8 mouse cellular contexts compared by ENCODE assay signal in genomic region chr10:80156002-80156751, GRCm38 (mm10). TPM values are rescaled to one million over a fixed set of nuclear protein-coding genes. Genes with fewer than 3 reads are reported as not detected.
DNase-seq lines count a peak whose midpoint lies in the region; ATAC-seq and TF ChIP-seq lines count a peak whose summit lies in the region.

No protein-coding gene starts in this region.

- no peaks in the 10 kb centered on the region for H3K9me3 ChIP-seq in lung, postnatal 0 days (ENCODE audit: low read length)
- H3K9me3 ChIP-seq in forebrain, embryonic 10.5 days, result no peaks in the 10 kb centered on the region

- H3K4me1 ChIP-seq in lung, postnatal 0 days (ENCODE audit: insufficient read depth, low read depth, low read length), result peaks cover 57% of the 10 kb centered on the region
- peaks cover 100% of the 10 kb centered on the region for H3K4me1 ChIP-seq in forebrain, embryonic 10.5 days
- peaks cover 65% of the 10 kb centered on the region for H3K4me1 ChIP-seq in small intestine, adult 2 months (ENCODE audit: control insufficient read depth, insufficient read depth, insufficient read length, low read length)

- peak overlapping the region; percentile 98 for H3K27ac ChIP-seq in lung, postnatal 0 days (ENCODE audit: low read length)
- peak overlapping the region; percentile 22; the same call in 1 of the 2 replicates for H3K27ac ChIP-seq in forebrain, embryonic 10.5 days
- peak overlapping the region; percentile 17; the same call in 1 of the 2 replicates for H3K27ac ChIP-seq in small intestine, adult 2 months (ENCODE audit: insufficient read depth, low read depth, low read length)

- no peaks in the 10 kb centered on the region for H3K27me3 ChIP-seq in lung, postnatal 0 days (replicated peaks; ENCODE audit: insufficient read depth, low read length)
- no peaks in the 10 kb centered on the region for H3K27me3 ChIP-seq in forebrain, embryonic 10.5 days (ENCODE audit: poor library complexity, severe bottlenecking)
- no peaks in the 10 kb centered on the region for H3K27me3 ChIP-seq in small intestine, adult 2 months (ENCODE audit: control insufficient read depth, insufficient read depth, low read length)

- TF ChIP-seq CTCF in lung, postnatal 0 days (IDR thresholded peaks at IDR 0.05), result no peak
- peak; percentile 15; the same call in 1 of the 2 replicates for TF ChIP-seq CTCF in small intestine, adult 2 months (IDR thresholded peaks at IDR 0.05; ENCODE audit: extremely low read depth, insufficient read length, insufficient replicate concordance, low read depth, low read length)

- no peak overlapping the region for H3K4me2 ChIP-seq in lung, postnatal 0 days (replicated peaks; ENCODE audit: low read depth, low read length)

- no peak for TF ChIP-seq POLR2A in small intestine, adult 2 months (IDR thresholded peaks at IDR 0.05; ENCODE audit: low read depth, low read length)

- no peak overlapping the region for H3K4me3 ChIP-seq in lung, postnatal 0 days (ENCODE audit: low read depth, low read length)
- H3K4me3 ChIP-seq in forebrain, embryonic 10.5 days, result peak overlapping the region; percentile 21
- H3K4me3 ChIP-seq in small intestine, adult 2 months (ENCODE audit: low read depth, low read length), result no peak overlapping the region

- ATAC-seq in lung, postnatal 0 days, result no peak

- H3K36me3 ChIP-seq in lung, postnatal 0 days (ENCODE audit: insufficient read depth, low read length), result peaks cover 40% of the 10 kb centered on the region
- peaks cover 76% of the 10 kb centered on the region for H3K36me3 ChIP-seq in forebrain, embryonic 10.5 days (replicated peaks)
- peaks cover 65% of the 10 kb centered on the region for H3K36me3 ChIP-seq in small intestine, adult 2 months (ENCODE audit: control insufficient read depth, insufficient read depth, low read length)

- DNase-seq in lung, postnatal 0 days (ENCODE audit: low spot score), result peak; percentile 21
- no peak for DNase-seq in lung, postnatal 10 days
- DNase-seq in forebrain, embryonic 10.5 days (ENCODE audit: extremely low spot score, low spot score), result no peak
- DNase-seq in kidney, postnatal 10 days, result peak; percentile 28
- no peak for DNase-seq in layer of hippocampus, postnatal 36 days
- DNase-seq in ovary, postnatal 36 days (ENCODE audit: low spot score), result no peak
- no peak for DNase-seq in left cerebral cortex, adult 18-20 months (ENCODE audit: low spot score in 2 of 2)

- 67% methylated on average over 29 of the region's 29 CpGs for WGBS in lung, postnatal 0 days
- 91% methylated on average over 29 of the region's 29 CpGs for WGBS in forebrain, embryonic 10.5 days
- WGBS in small intestine, adult 2 months, result 79% methylated on average over 29 of the region's 29 CpGs

- no peak overlapping the region for H3K9ac ChIP-seq in lung, postnatal 0 days (replicated peaks; ENCODE audit: low read depth)

- TF ChIP-seq EP300 in lung, postnatal 0 days (IDR thresholded peaks at IDR 0.05), result no peak

RNA-seq across cellular contexts. Expression of gene Midn, which starts 8.1 kb away (rescaled TPM):
- 13.2 and 14.2 TPM in 2 replicates for polyA plus RNA-seq in lung, postnatal 0 days (2015; fragmentation: Nextera tagmentation; extraction: Ambion mirVana)
- 19.1 and 19.8 TPM in 2 replicates for polyA plus RNA-seq in forebrain, embryonic 10.5 days (2016; fragmentation: Nextera tagmentation; extraction: Ambion mirVana)
- 151 and 372 TPM in 2 replicates for polyA plus RNA-seq in small intestine, adult 2 months (2012; rRNA removed)
- total RNA-seq in layer of hippocampus, postnatal 36 days (2021), result 10 to 100 TPM; 58.9 to 62.6 TPM
- 100 to 1,000 TPM; 105 TPM for total RNA-seq in left cerebral cortex, adult 18-20 months (2021)

RNA-seq across cellular contexts. Expression of gene Cirbp, which starts 9.6 kb away (rescaled TPM):
- polyA plus RNA-seq in lung, postnatal 0 days (2015; fragmentation: Nextera tagmentation; extraction: Ambion mirVana), result 203 and 305 TPM in 2 replicates
- polyA plus RNA-seq in forebrain, embryonic 10.5 days (2016; fragmentation: Nextera tagmentation; extraction: Ambion mirVana), result 90.9 and 116 TPM in 2 replicates
- 18.5 and 48.0 TPM in 2 replicates for polyA plus RNA-seq in small intestine, adult 2 months (2012; rRNA removed)
- total RNA-seq in layer of hippocampus, postnatal 36 days (2021), result 10 to 100 TPM; 58.5 to 63.4 TPM
- 10 to 100 TPM; 89.7 to 94.6 TPM for total RNA-seq in left cerebral cortex, adult 18-20 months (2021)

RNA-seq across cellular contexts. Expression of gene Cbarp, which starts 15.5 kb away (rescaled TPM):
- 5.1 and 5.5 TPM in 2 replicates for polyA plus RNA-seq in lung, postnatal 0 days (2015; fragmentation: Nextera tagmentation; extraction: Ambion mirVana)
- polyA plus RNA-seq in forebrain, embryonic 10.5 days (2016; fragmentation: Nextera tagmentation; extraction: Ambion mirVana), result 6.8 and 7.3 TPM in 2 replicates
- polyA plus RNA-seq in small intestine, adult 2 months (2012; rRNA removed), result 3.7 and 6.6 TPM in 2 replicates
- 100 to 1,000 TPM; 336 to 379 TPM for total RNA-seq in layer of hippocampus, postnatal 36 days (2021)
- 100 to 1,000 TPM; 418 to 437 TPM for total RNA-seq in left cerebral cortex, adult 18-20 months (2021)

RNA-seq across cellular contexts. Expression of gene 1600002K03Rik, which starts 16.6 kb away (rescaled TPM):
- polyA plus RNA-seq in lung, postnatal 0 days (2015; fragmentation: Nextera tagmentation; extraction: Ambion mirVana), result 10.4 and 11.7 TPM in 2 replicates
- polyA plus RNA-seq in forebrain, embryonic 10.5 days (2016; fragmentation: Nextera tagmentation; extraction: Ambion mirVana), result 9.8 and 10.7 TPM in 2 replicates
- 6.8 and 9.0 TPM in 2 replicates for polyA plus RNA-seq in small intestine, adult 2 months (2012; rRNA removed)
- total RNA-seq in layer of hippocampus, postnatal 36 days (2021), result 1 to 10 TPM; 6.4 to 6.9 TPM
- 1 to 10 TPM; 6.8 to 7.0 TPM for total RNA-seq in left cerebral cortex, adult 18-20 months (2021)

RNA-seq across cellular contexts. Expression of gene Atp5d, which starts 17.7 kb away (rescaled TPM):
- polyA plus RNA-seq in lung, postnatal 0 days (2015; fragmentation: Nextera tagmentation; extraction: Ambion mirVana), result 463 and 491 TPM in 2 replicates
- polyA plus RNA-seq in forebrain, embryonic 10.5 days (2016; fragmentation: Nextera tagmentation; extraction: Ambion mirVana), result 495 and 498 TPM in 2 replicates
- polyA plus RNA-seq in small intestine, adult 2 months (2012; rRNA removed), result 2,309 and 4,813 TPM in 2 replicates
- 100 to 1,000 TPM; 324 to 369 TPM for total RNA-seq in layer of hippocampus, postnatal 36 days (2021)
- total RNA-seq in left cerebral cortex, adult 18-20 months (2021), result 100 to 1,000 TPM; 367 to 371 TPM

Comparison
In these comparisons a context has a peak if more than half of its experiments do, and no peak if none do; other contexts are left out.
1. DNase-seq: peak in lung, postnatal 0 days (single experiment) and kidney, postnatal 10 days (single experiment); none in lung, postnatal 10 days (single experiment), forebrain, embryonic 10.5 days (single experiment), layer of hippocampus, postnatal 36 days (0 of 2), ovary, postnatal 36 days (single experiment) and left cerebral cortex, adult 18-20 months (0 of 2).
2. H3K27ac ChIP-seq: peak in every context shown above with its lines; median percentile 98 in lung, postnatal 0 days; 22 in forebrain, embryonic 10.5 days; 17 in small intestine, adult 2 months.